Mouse (Mus musculus) MEL (cell line): ENCODE results near the gene Sec24a.

Experiments used
- EP300 ChIP-seq, 2 experiments: IDR thresholded peaks; 2 replicates each; pipeline ENCODE4 v1.6.1; 2011; ENCODE audit warnings: improper control_type of control experiment in 2 of 2, low read length in 2 of 2, low read depth in 1 of 2, mild to moderate bottlenecking in 1 of 2
- KAT2A ChIP-seq: conservative IDR thresholded peaks from 2 replicates; pipeline ENCODE4 v1.6.1; 2012; ENCODE audit warnings: low read depth, low read length, improper control_type of control experiment, inconsistent platforms
- SMC3 ChIP-seq: IDR thresholded peaks from 2 replicates; pipeline ENCODE4 v1.6.1; 2011; ENCODE audit warnings: low read depth, low read length, improper control_type of control experiment
- USF1 ChIP-seq: IDR thresholded peaks from 2 replicates; pipeline ENCODE4 v1.6.1; 2014; ENCODE audit warnings: low read depth, mild to moderate bottlenecking, inconsistent platforms, low read length, improper control_type of control experiment, moderate library complexity

GRCm38 (mm10) chr11:51677737-51678418 lies 85.6 kb downstream of the Sec24a start:
- TF ChIP-seq EP300 (IDR thresholded peaks at IDR 0.05; ENCODE audit: low read depth in 1 of 2, low read length in 2 of 2) (peak; percentile 42 to 46), USF1 (no peak), SMC3 (no peak), KAT2A (no peak)
